Mouse (Mus musculus): ENCODE data around the gene Magi3. TPM values are rescaled to one million over a fixed set of nuclear protein-coding genes. Genes with fewer than 3 reads are reported as not detected.

The Magi3 gene
- polyA plus RNA-seq, 1 experiment from 2014 or later = 3.9 TPM

GRCm38 (mm10) chr3:103968701-103969100, 251.5 kb downstream of the Magi3 start:
- WGBS = under 1% methylated on average over 23 of the region's 24 CpGs
- Histone ChIP-seq H3K4me2 (peak overlapping the region; percentile 77), H3K4me3 (peak overlapping the region; percentile 96), H3K4me1 (peaks cover 8% of the 10 kb centered on the region), H3K27ac (peak overlapping the region; percentile 94), H3K9ac (peak overlapping the region; percentile 85), H3K27me3 (no peaks in the 10 kb centered on the region), H3K9me3 (no peaks in the 10 kb centered on the region), H3K36me3 (peaks cover 22% of the 10 kb centered on the region; the same call in 1 of the 2 replicates)
- 0 out of 2 replicates have a peak, but pooled peaks have one; percentile 8 for ATAC-seq (ENCODE audit: insufficient number of reproducible peaks, low FRiP score, low TSS enrichment, low read depth)

GRCm38 (mm10) chr3:103967861-103968691, 252.1 kb downstream of the Magi3 start, which contains the start of gene Phtf1:
Gene Phtf1 (plus strand): TSS chr3:103968110.
- H3K4me2 ChIP-seq = peak within 1 kb of the TSS; percentile 77
- peak within 1 kb of the TSS; percentile 85 for H3K9ac ChIP-seq
- H3K27ac ChIP-seq = peak within 1 kb of the TSS; percentile 94
- H3K9me3 ChIP-seq = no peaks in the 10 kb centered on the region
- no peaks in the 10 kb centered on the region for H3K27me3 ChIP-seq
- H3K36me3 ChIP-seq = peaks cover 22% of the 10 kb centered on the region
- WGBS = under 1% methylated on average over 70 of the region's 70 CpGs
- peaks cover 8% of the 10 kb centered on the region for H3K4me1 ChIP-seq
- peak; percentile 96 for ATAC-seq (ENCODE audit: insufficient number of reproducible peaks, low FRiP score, low TSS enrichment, low read depth)
- peak within 1 kb of the TSS; percentile 96 for H3K4me3 ChIP-seq

- ATAC-seq (ENCODE audit: insufficient number of reproducible peaks, low FRiP score, low TSS enrichment, low read depth) = no peak
- no peaks in the 10 kb centered on the region for H3K27me3 ChIP-seq
- H3K9ac ChIP-seq = peak overlapping the region; percentile 85; the same call in 1 of the 2 replicates
- H3K9me3 ChIP-seq = no peaks in the 10 kb centered on the region
- H3K4me2 ChIP-seq = peak overlapping the region; percentile 77
- H3K4me1 ChIP-seq = peaks cover 8% of the 10 kb centered on the region
- H3K36me3 ChIP-seq = peaks cover 23% of the 10 kb centered on the region
- H3K4me3 ChIP-seq = peak overlapping the region; percentile 96
- 7% methylated on average over 2 of the region's 2 CpGs for WGBS
- H3K27ac ChIP-seq = peak overlapping the region; percentile 94
These were observed 252.9 kb downstream of the Magi3 start for GRCm38 (mm10) chr3:103967231-103967630.

All from limb, embryonic 15.5 days (tissue).